Mouse (Mus musculus) myocyte (in vitro differentiated cells): ENCODE data around the gene Creb3l2.

Source experiments
- CEBPB ChIP-seq: IDR thresholded peaks from 2 replicates; pipeline ENCODE4 v1.6.1; 2011; ENCODE audit warnings: mild to moderate bottlenecking, moderate library complexity; ENCODE audit not compliant: poor library complexity, insufficient read depth, severe bottlenecking
- E2F4 ChIP-seq: IDR thresholded peaks from one replicate; pipeline ENCODE4 v1.6.1; 2011; ENCODE audit warnings: mild to moderate bottlenecking, control low read depth, moderate library complexity; ENCODE audit not compliant: insufficient read depth
- MAX ChIP-seq: IDR thresholded peaks from one replicate; pipeline ENCODE4 v1.6.1; 2011; ENCODE audit warnings: low read depth, mild to moderate bottlenecking, control low read depth
- MYOD1 ChIP-seq, 3 experiments: IDR thresholded peaks; one replicate each; pipeline ENCODE4 v1.6.1; 2011; ENCODE audit warnings: control low read depth in 2 of 3, low read depth in 2 of 3, mild to moderate bottlenecking in 2 of 3, moderate library complexity in 1 of 3; ENCODE audit not compliant: insufficient read length in 2 of 3, control insufficient read depth in 1 of 3
- MYOG ChIP-seq, 3 experiments: IDR thresholded peaks; one replicate each; pipeline ENCODE4 v1.6.1; 2011; ENCODE audit warnings: control low read depth in 2 of 3, low read depth in 2 of 3, mild to moderate bottlenecking in 2 of 3; ENCODE audit not compliant: insufficient read length in 2 of 3, control insufficient read depth in 1 of 3, insufficient read depth in 1 of 3
- POLR2A ChIP-seq: IDR thresholded peaks from one replicate; pipeline ENCODE4 v1.6.1; 2011; ENCODE audit warnings: low read depth, mild to moderate bottlenecking, control low read depth, moderate library complexity; ENCODE audit not compliant: insufficient read length
- POLR2AphosphoS2 ChIP-seq: IDR thresholded peaks from one replicate; pipeline ENCODE4 v1.6.1; 2011; ENCODE audit warnings: low read depth, control low read depth; ENCODE audit not compliant: insufficient read length
- SRF ChIP-seq: IDR thresholded peaks from one replicate; pipeline ENCODE4 v1.6.1; 2011; ENCODE audit warnings: low read depth; ENCODE audit not compliant: control insufficient read depth, insufficient read length
- TCF12 ChIP-seq: IDR thresholded peaks from one replicate; pipeline ENCODE4 v1.6.1; 2011; ENCODE audit warnings: mild to moderate bottlenecking, control low read depth; ENCODE audit not compliant: poor library complexity, insufficient read depth, severe bottlenecking
- TCF3 ChIP-seq: IDR thresholded peaks from one replicate; pipeline ENCODE4 v1.6.1; 2011; ENCODE audit warnings: low read depth, control low read depth; ENCODE audit not compliant: insufficient read length
- USF1 ChIP-seq: IDR thresholded peaks from one replicate; pipeline ENCODE4 v1.6.1; 2011; ENCODE audit warnings: low read depth, mild to moderate bottlenecking, control low read depth, moderate library complexity

- TF ChIP-seq E2F4 (no peak), POLR2A (no peak), TCF12 (no peak), MYOD1 (IDR thresholded peaks at IDR 0.05; ENCODE audit: control insufficient read depth in 1 of 3, insufficient read length in 2 of 3, low read depth in 2 of 3) (no peak), USF1 (no peak), CEBPB (no peak), SRF (no peak), MAX (no peak), MYOG (IDR thresholded peaks at IDR 0.05; ENCODE audit: control insufficient read depth in 1 of 3, insufficient read depth in 1 of 3, insufficient read length in 2 of 3, low read depth in 2 of 3) (no peak), TCF3 (no peak), POLR2AphosphoS2 (no peak)
Observed at GRCm38 (mm10) chr6:37419445-37419941, 22.5 kb downstream of the Creb3l2 start.
